Comparison of ENCODE assay signal across 8 mouse cellular contexts in genomic region chr4:148914863-148915622, GRCm38 (mm10).
DNase-seq lines count a peak whose midpoint lies in the region; ATAC-seq and TF ChIP-seq lines count a peak whose summit lies in the region.

No protein-coding gene starts in this region.

- H3K9ac ChIP-seq in forebrain, embryonic 16.5 days (replicated peaks; ENCODE audit: low read depth, low read length), result no peak overlapping the region
- H3K9ac ChIP-seq in hindbrain, embryonic 11.5 days (ENCODE audit: low read depth, low read length), result no peak overlapping the region
- no peak overlapping the region for H3K9ac ChIP-seq in limb, embryonic 12.5 days (replicated peaks)
- no peak overlapping the region for H3K9ac ChIP-seq in midbrain, embryonic 14.5 days (replicated peaks; ENCODE audit: low read length)

- TF ChIP-seq CTCF in thymus, adult 2 months (IDR thresholded peaks at IDR 0.05; ENCODE audit: borderline replicate concordance, control insufficient read depth, extremely low read depth, insufficient read depth, low read length, poor library complexity), result no peak

- TF ChIP-seq POLR2A in thymus, adult 2 months (IDR thresholded peaks at IDR 0.05; ENCODE audit: control insufficient read depth, extremely low read depth, insufficient read depth, low read length, poor library complexity), result no peak

- H3K4me2 ChIP-seq in forebrain, embryonic 16.5 days (ENCODE audit: low read length), result no peak overlapping the region
- H3K4me2 ChIP-seq in hindbrain, embryonic 11.5 days (replicated peaks; ENCODE audit: low read depth, low read length), result no peak overlapping the region
- H3K4me2 ChIP-seq in limb, embryonic 12.5 days, result no peak overlapping the region
- H3K4me2 ChIP-seq in midbrain, embryonic 14.5 days (ENCODE audit: low read length), result peak overlapping the region; percentile 19; the same call in 1 of the 2 replicates

- peak; percentile 62 for ATAC-seq in forebrain, embryonic 16.5 days
- ATAC-seq in hindbrain, embryonic 11.5 days (ENCODE audit: low FRiP score), result peak; percentile 79
- ATAC-seq in limb, embryonic 12.5 days (ENCODE audit: insufficient number of reproducible peaks, insufficient read depth, low FRiP score, low TSS enrichment, low read depth), result peak; percentile 40
- peak; percentile 72 for ATAC-seq in midbrain, embryonic 14.5 days (ENCODE audit: low FRiP score, low TSS enrichment)
- no peak for ATAC-seq in cerebellum, adult (ENCODE audit: insufficient number of reproducible peaks, low FRiP score, low TSS enrichment)

- peak; percentile 9 for DNase-seq in thymus, postnatal 14 days
- no peak for DNase-seq in thymus, adult 2 months
- DNase-seq in hindbrain, embryonic 11.5 days (ENCODE audit: low spot score), result peak; percentile 83
- DNase-seq in midbrain, embryonic 14.5 days, result peak; percentile 88
- no peak for DNase-seq in spleen, adult 18-20 months

- no peaks in the 10 kb centered on the region for H3K4me1 ChIP-seq in thymus, adult 2 months (replicated peaks; ENCODE audit: control insufficient read depth, insufficient read depth, low read length)
- H3K4me1 ChIP-seq in forebrain, embryonic 16.5 days (replicated peaks; ENCODE audit: control insufficient read depth, insufficient read depth, low read length), result peaks cover 18% of the 10 kb centered on the region
- peaks cover 5% of the 10 kb centered on the region; the same call in 1 of the 2 replicates for H3K4me1 ChIP-seq in hindbrain, embryonic 11.5 days (replicated peaks; ENCODE audit: control insufficient read depth, insufficient read depth, low read length)
- H3K4me1 ChIP-seq in limb, embryonic 12.5 days (replicated peaks), result peaks cover 85% of the 10 kb centered on the region
- peaks cover 24% of the 10 kb centered on the region; the same call in 1 of the 2 replicates for H3K4me1 ChIP-seq in midbrain, embryonic 14.5 days (ENCODE audit: control insufficient read depth, insufficient read depth, low read length)

- H3K36me3 ChIP-seq in thymus, adult 2 months (ENCODE audit: control insufficient read depth, insufficient read depth, low read length), result no peaks in the 10 kb centered on the region
- no peaks in the 10 kb centered on the region for H3K36me3 ChIP-seq in forebrain, embryonic 16.5 days (ENCODE audit: control insufficient read depth, insufficient read depth)
- H3K36me3 ChIP-seq in hindbrain, embryonic 11.5 days (ENCODE audit: control insufficient read depth, insufficient read depth, low read length), result no peaks in the 10 kb centered on the region
- no peaks in the 10 kb centered on the region for H3K36me3 ChIP-seq in limb, embryonic 12.5 days
- H3K36me3 ChIP-seq in midbrain, embryonic 14.5 days (ENCODE audit: control insufficient read depth, insufficient read depth, low read length), result no peaks in the 10 kb centered on the region

- WGBS in thymus, adult 2 months, result 33% methylated on average over 10 of the region's 10 CpGs
- 34% methylated on average over 10 of the region's 10 CpGs for WGBS in forebrain, embryonic 16.5 days
- 43% methylated on average over 10 of the region's 10 CpGs for WGBS in hindbrain, embryonic 11.5 days
- WGBS in limb, embryonic 12.5 days, result 35% methylated on average over 10 of the region's 10 CpGs
- WGBS in midbrain, embryonic 14.5 days, result 29% methylated on average over 10 of the region's 10 CpGs

- no peak overlapping the region for H3K27ac ChIP-seq in thymus, adult 2 months (ENCODE audit: control insufficient read depth, insufficient read depth, low read length)
- no peak overlapping the region for H3K27ac ChIP-seq in forebrain, embryonic 16.5 days (ENCODE audit: low read length)
- no peak overlapping the region for H3K27ac ChIP-seq in hindbrain, embryonic 11.5 days (ENCODE audit: low read depth, low read length)
- H3K27ac ChIP-seq in limb, embryonic 12.5 days, result no peak overlapping the region
- peak overlapping the region; percentile 8 for H3K27ac ChIP-seq in midbrain, embryonic 14.5 days (replicated peaks; ENCODE audit: low read depth, low read length)

- no peak overlapping the region for H3K4me3 ChIP-seq in thymus, adult 2 months (ENCODE audit: control insufficient read depth, insufficient read depth, low read length)
- no peak overlapping the region for H3K4me3 ChIP-seq in forebrain, embryonic 16.5 days (replicated peaks; ENCODE audit: low read length)
- H3K4me3 ChIP-seq in hindbrain, embryonic 11.5 days (ENCODE audit: low read depth, low read length), result no peak overlapping the region
- no peak overlapping the region for H3K4me3 ChIP-seq in limb, embryonic 12.5 days (replicated peaks)
- H3K4me3 ChIP-seq in midbrain, embryonic 14.5 days (replicated peaks; ENCODE audit: low read depth, low read length), result no peak overlapping the region

- no peaks in the 10 kb centered on the region for H3K9me3 ChIP-seq in forebrain, embryonic 16.5 days (ENCODE audit: control insufficient read depth, low read length)
- H3K9me3 ChIP-seq in hindbrain, embryonic 11.5 days (ENCODE audit: control insufficient read depth, low read length), result no peaks in the 10 kb centered on the region
- no peaks in the 10 kb centered on the region for H3K9me3 ChIP-seq in limb, embryonic 12.5 days
- no peaks in the 10 kb centered on the region for H3K9me3 ChIP-seq in midbrain, embryonic 14.5 days (ENCODE audit: control insufficient read depth, low read length)

- no peaks in the 10 kb centered on the region for H3K27me3 ChIP-seq in thymus, adult 2 months (ENCODE audit: control insufficient read depth, insufficient read depth, low read length)
- peaks cover 2% of the 10 kb centered on the region; the same call in 1 of the 2 replicates for H3K27me3 ChIP-seq in forebrain, embryonic 16.5 days (replicated peaks; ENCODE audit: control insufficient read depth, insufficient read depth, low read length)
- H3K27me3 ChIP-seq in hindbrain, embryonic 11.5 days (ENCODE audit: control insufficient read depth, insufficient read depth, low read length), result peaks cover 27% of the 10 kb centered on the region
- peaks cover 45% of the 10 kb centered on the region for H3K27me3 ChIP-seq in limb, embryonic 12.5 days
- peaks cover 21% of the 10 kb centered on the region for H3K27me3 ChIP-seq in midbrain, embryonic 14.5 days (ENCODE audit: control insufficient read depth, insufficient read depth, low read length)

Comparison
In these comparisons a context has a peak if more than half of its experiments do, and no peak if none do; other contexts are left out.
1. DNase-seq: peak in thymus, postnatal 14 days (single experiment), hindbrain, embryonic 11.5 days (single experiment) and midbrain, embryonic 14.5 days (single experiment); none in thymus, adult 2 months (single experiment) and spleen, adult 18-20 months (0 of 2).